Mouse (Mus musculus): ENCODE results near the gene 1700067K01Rik. TPM values are rescaled to one million over a fixed set of nuclear protein-coding genes. Genes with fewer than 3 reads are reported as not detected.
"Not testable (repeated sequence)": the region's sequence is repeated elsewhere in the genome, so short reads cannot be mapped to it uniquely, and the experiment has no call there.

1700067K01Rik gene
- total RNA-seq, 2 experiments from 2014 or later, result 0.66 to 0.82 TPM

GRCm38 (mm10) chr8:83973161-83974031 lies 27.9 kb upstream of the 1700067K01Rik start:
- H3K27ac ChIP-seq, result peak overlapping the region; percentile 92
- no peak for TF ChIP-seq CTCF (conservative IDR thresholded peaks at IDR 0.05)
- peak in 1 of 2 experiments; percentile 49 for DNase-seq (ENCODE audit: low spot score in 2 of 2)

GRCm38 (mm10) chr8:83974521-83974920 lies 26.8 kb upstream of the 1700067K01Rik start:
- no peak for TF ChIP-seq CTCF (conservative IDR thresholded peaks at IDR 0.05)
- H3K4me3 ChIP-seq, result peak overlapping the region; percentile 75; the same call in 1 of the 2 replicates
- no peak for DNase-seq (ENCODE audit: low spot score in 2 of 2)
- H3K27ac ChIP-seq, result no peak overlapping the region

More at GRCm38 (mm10) chr8:83973161-83974031, 27.9 kb upstream of the 1700067K01Rik start:
- H3K4me3 ChIP-seq, result peak overlapping the region; percentile 75

GRCm38 (mm10) chr8:83976101-83976630 lies 25.1 kb upstream of the 1700067K01Rik start:
- peak; percentile 67 for TF ChIP-seq CTCF (conservative IDR thresholded peaks at IDR 0.05)
- H3K4me3 ChIP-seq, result no peak overlapping the region
- 0 out of 2 replicates have a peak overlapping the region, but pooled peaks have one; percentile 3 for H3K27ac ChIP-seq
- DNase-seq (ENCODE audit: low spot score in 2 of 2), result no peak

- H3K27ac ChIP-seq, result peak overlapping the region; percentile 77
These were observed 24.4 kb upstream of the 1700067K01Rik start for GRCm38 (mm10) chr8:83976779-83977350.

GRCm38 (mm10) chr8:83977646-83978045 lies 23.7 kb upstream of the 1700067K01Rik start:
- TF ChIP-seq CTCF (conservative IDR thresholded peaks at IDR 0.05), result no peak
- H3K4me3 ChIP-seq, result peak overlapping the region; percentile 26
- H3K27ac ChIP-seq, result peak overlapping the region; percentile 77
- no peak for DNase-seq (ENCODE audit: low spot score in 2 of 2)

More at GRCm38 (mm10) chr8:83976779-83977350, 24.4 kb upstream of the 1700067K01Rik start:
- no peak overlapping the region; the same call in 1 of the 2 replicates for H3K4me3 ChIP-seq
- DNase-seq (ENCODE audit: low spot score in 2 of 2), result no peak
- peak; percentile 65 for TF ChIP-seq CTCF (conservative IDR thresholded peaks at IDR 0.05)

GRCm38 (mm10) chr8:83978200-83978599 lies 23.1 kb upstream of the 1700067K01Rik start:
- peak overlapping the region; percentile 26; the same call in 1 of the 2 replicates for H3K4me3 ChIP-seq
- no peak for TF ChIP-seq CTCF (conservative IDR thresholded peaks at IDR 0.05)
- no peak for DNase-seq (ENCODE audit: low spot score in 2 of 2)
- H3K27ac ChIP-seq, result peak overlapping the region; percentile 77

GRCm38 (mm10) chr8:83980250-83980649 lies 21.1 kb upstream of the 1700067K01Rik start:
- peak overlapping the region; percentile 32; the same call in 1 of the 2 replicates for H3K27ac ChIP-seq
- no peak for DNase-seq (ENCODE audit: low spot score in 2 of 2)
- TF ChIP-seq CTCF (conservative IDR thresholded peaks at IDR 0.05), result no peak
- H3K4me3 ChIP-seq, result no peak overlapping the region

- DNase-seq (ENCODE audit: low spot score in 2 of 2), result no peak
- Histone ChIP-seq H3K4me3 (no peak overlapping the region), H3K27ac (0 out of 2 replicates have a peak overlapping the region, but pooled peaks have one; percentile 32)
- TF ChIP-seq CTCF (conservative IDR thresholded peaks at IDR 0.05), result peak; percentile 47
These were observed 20.5 kb upstream of the 1700067K01Rik start for GRCm38 (mm10) chr8:83980845-83981244.

- H3K4me3 ChIP-seq, result no peak overlapping the region
- no peak for DNase-seq (ENCODE audit: low spot score in 2 of 2)
- no peak for TF ChIP-seq CTCF (conservative IDR thresholded peaks at IDR 0.05)
- H3K27ac ChIP-seq, result no peak overlapping the region
These were observed 19.8 kb upstream of the 1700067K01Rik start for GRCm38 (mm10) chr8:83981533-83981932.

- TF ChIP-seq CTCF (conservative IDR thresholded peaks at IDR 0.05), result no peak
- no peak overlapping the region for H3K27ac ChIP-seq
These were observed 18.9 kb upstream of the 1700067K01Rik start for GRCm38 (mm10) chr8:83982449-83982848.

GRCm38 (mm10) chr8:83983222-83983621 lies 18.1 kb upstream of the 1700067K01Rik start:
- H3K4me3 ChIP-seq; DNase-seq (ENCODE audit: low spot score in 2 of 2); H3K27ac ChIP-seq: not testable (repeated sequence)
- peak; percentile 63 for TF ChIP-seq CTCF (conservative IDR thresholded peaks at IDR 0.05)

More at GRCm38 (mm10) chr8:83982449-83982848, 18.9 kb upstream of the 1700067K01Rik start:
- no peak for DNase-seq (ENCODE audit: low spot score in 2 of 2)
- no peak overlapping the region for H3K4me3 ChIP-seq

GRCm38 (mm10) chr8:83989243-83989642 lies 12.1 kb upstream of the 1700067K01Rik start:
- no peak for TF ChIP-seq CTCF (conservative IDR thresholded peaks at IDR 0.05)
- Histone ChIP-seq H3K27ac (no peak overlapping the region), H3K4me3 (no peak overlapping the region)
- DNase-seq (ENCODE audit: low spot score in 2 of 2), result no peak

GRCm38 (mm10) chr8:83990170-83990569 lies 11.1 kb upstream of the 1700067K01Rik start:
- TF ChIP-seq CTCF (conservative IDR thresholded peaks at IDR 0.05), result no peak
- DNase-seq (ENCODE audit: low spot score in 2 of 2), result no peak
- no peak overlapping the region for H3K27ac ChIP-seq
- H3K4me3 ChIP-seq, result no peak overlapping the region
